Mouse (Mus musculus): ENCODE measurements around the gene Vsig2.

- TF ChIP-seq CTCF (IDR thresholded peaks at IDR 0.05): no peak
- no peak for TF ChIP-seq EP300 (IDR thresholded peaks at IDR 0.05)
These were observed 30.3 kb downstream of the Vsig2 start for GRCm38 (mm10) chr9:37569231-37569835.
